ENCODE assay signal across 9 mouse cellular contexts in the genomic region with DNA sequence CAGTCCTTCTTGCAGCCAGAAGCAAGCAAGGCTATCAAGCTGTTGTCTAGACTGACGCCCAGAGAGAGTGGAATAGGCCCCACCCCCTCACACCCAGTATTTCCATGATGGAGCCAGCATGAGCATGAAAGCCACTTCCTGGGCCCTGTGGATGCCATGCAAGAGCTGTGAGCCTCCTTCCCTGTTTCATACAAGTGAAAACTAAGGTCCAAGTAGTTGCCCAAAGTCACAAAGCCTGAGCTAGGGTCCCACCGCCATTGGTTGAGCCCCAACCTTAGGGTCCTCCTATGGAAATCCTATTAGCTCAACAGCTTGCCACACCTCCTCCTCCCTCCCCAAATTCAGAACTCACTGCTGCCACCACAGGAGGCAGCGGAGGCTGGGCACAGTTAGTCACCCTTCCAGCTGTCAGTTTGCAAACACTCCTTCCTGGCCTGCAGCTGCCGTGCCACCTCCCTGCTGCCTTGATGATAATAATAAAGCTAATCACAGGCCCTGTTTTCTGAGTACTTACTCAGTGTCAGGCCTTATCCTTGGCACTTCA. TPM values are rescaled to one million over a fixed set of nuclear protein-coding genes. Genes with fewer than 3 reads are reported as not detected.
DNase-seq lines count a peak whose midpoint lies in the region; TF ChIP-seq lines count a peak whose summit lies in the region.
"Had no signal": no experiment of that assay in that cellular context is flagged by ENCODE, and none has a peak within 500 bp of the region (broad histone marks: within the 10 kb centered on the region; RNA-seq: fewer than 3 reads in every experiment).

No protein-coding gene starts in this region.

- H3K9ac ChIP-seq in MEL (ENCODE audit: control insufficient read depth, low read depth, low read length, poor library complexity, severe bottlenecking): no peak overlapping the region

- no peak; a peak in 1 of 4 replicates for TF ChIP-seq POLR2A in MEL (IDR thresholded peaks at IDR 0.05; ENCODE audit: control insufficient read depth in 1 of 2, insufficient read depth in 1 of 2, low read depth in 1 of 2, low read length in 2 of 2, poor library complexity in 1 of 2)

- peaks cover 61% of the 10 kb centered on the region for H3K79me2 ChIP-seq in MEL (ENCODE audit: control insufficient read depth, insufficient read depth, low read length, poor library complexity)

- no peak overlapping the region for H3K27ac ChIP-seq in MEL (ENCODE audit: control insufficient read depth, low read depth, low read length)

- no peak for TF ChIP-seq RAD21 in MEL (IDR thresholded peaks at IDR 0.05; ENCODE audit: low read depth, low read length)

- no peak overlapping the region for H3K4me3 ChIP-seq in MEL (ENCODE audit: control insufficient read depth in 1 of 2, insufficient read depth in 1 of 2, low read depth in 2 of 2, low read length in 2 of 2)

- TF ChIP-seq EP300 in MEL (IDR thresholded peaks at IDR 0.05; ENCODE audit: low read depth in 1 of 2, low read length in 2 of 2): no peak

- peaks cover 5 to 20% of the 10 kb centered on the region in 2 experiments; a peak in 3 of 4 replicates for H3K4me1 ChIP-seq in MEL (ENCODE audit: control insufficient read depth in 1 of 2, insufficient read depth in 2 of 2, low read length in 2 of 2)

- TF ChIP-seq CTCF in MEL (IDR thresholded peaks at IDR 0.05 in 2 of 3, conservative IDR thresholded peaks at IDR 0.05 in 1 of 3; ENCODE audit: control insufficient read depth in 1 of 3, insufficient read depth in 1 of 3, low read depth in 2 of 3, low read length in 3 of 3, poor library complexity in 1 of 3, severe bottlenecking in 1 of 3): peak in 2 of 3 experiments; percentile 4 to 17; a peak in 1 of 6 replicates

- no peaks in the 10 kb centered on the region for H3K9me3 ChIP-seq in MEL (replicated peaks; ENCODE audit: insufficient read depth, low read length)

- no peaks in the 10 kb centered on the region for H3K27me3 ChIP-seq in MEL (ENCODE audit: control insufficient read depth in 1 of 2, insufficient read depth in 2 of 2, low read length in 2 of 2)

- H3K36me3 ChIP-seq in MEL (ENCODE audit: control insufficient read depth in 1 of 2, insufficient read depth in 2 of 2, low read length in 2 of 2): peaks cover 19% of the 10 kb centered on the region in 2 experiments

- DNase-seq in layer of hippocampus, adult 11-12 months (ENCODE audit: low spot score): peak; percentile 55
- DNase-seq in layer of hippocampus, postnatal 25 days (ENCODE audit: extremely low spot score in 1 of 2, low spot score in 1 of 2): no peak
- DNase-seq in 3T3-L1 (ENCODE audit: low read depth, low spot score) (peak; percentile 68), MEL (ENCODE audit: low read depth, low spot score) (no peak)
- DNase-seq in lung, postnatal 36 days: peak; percentile 42
- no peak for DNase-seq in testis, postnatal 10 days (ENCODE audit: low spot score)
- DNase-seq in cerebellum, adult 11-12 months: no peak
- DNase-seq in urinary bladder, adult 2 months (ENCODE audit: low spot score): no peak
- DNase-seq: kidney, postnatal 25 days had no signal

TF ChIP-seq in MEL, 35 proteins besides CTCF, POLR2A, EP300 and RAD21:
- 0 out of 2 replicates have a peak, but pooled peaks have one; percentile 35 for TF ChIP-seq MXI1 (IDR thresholded peaks at IDR 0.05; ENCODE audit: low read depth, low read length)
- no peak for TF ChIP-seq ELF1 (IDR thresholded peaks at IDR 0.05; ENCODE audit: low read depth, low read length)

RNA-seq across cellular contexts. Expression of a gene that starts 13.0 kb away (rescaled TPM):
- not detected for total RNA-seq in layer of hippocampus, postnatal 25 days (2021)
- total RNA-seq in MEL (2012; rRNA removed): 0.08 TPM in 1 of 2 replicates, not detected in the other
- polyA plus RNA-seq in MEL (2012; ENCODE audit: insufficient read depth in 1 of 2, insufficient read length in 2 of 2, low read depth in 1 of 2, low replicate concordance in 2 of 2, missing spikeins in 1 of 2): under 1 TPM in 1 of 2 experiments, not detected in 1; 0.11 TPM
- 0.03 and 0.07 TPM in 2 replicates for polyA plus RNA-seq in urinary bladder, adult 2 months (2012; rRNA removed)

RNA-seq across cellular contexts. Expression of a gene that starts 19.9 kb away (rescaled TPM):
- total RNA-seq in layer of hippocampus, postnatal 25 days (2021): 10 to 100 TPM; 37.5 to 37.9 TPM
- 213 and 215 TPM in 2 replicates for total RNA-seq in MEL (2012; rRNA removed)
- polyA plus RNA-seq in MEL (2012; ENCODE audit: insufficient read depth in 1 of 2, insufficient read length in 2 of 2, low read depth in 1 of 2, low replicate concordance in 2 of 2, missing spikeins in 1 of 2): 100 to 1,000 TPM in 1 of 2 experiments, not detected in 1; 338 TPM
- polyA plus RNA-seq in urinary bladder, adult 2 months (2012; rRNA removed): 54.8 and 69.3 TPM in 2 replicates

RNA-seq across cellular contexts. Expression of a gene that starts 27.5 kb away (rescaled TPM):
- total RNA-seq in layer of hippocampus, postnatal 25 days (2021): 1 to 10 TPM; 2.7 to 3.0 TPM
- total RNA-seq in MEL (2012; rRNA removed): not detected in 2 replicates
- not detected for polyA plus RNA-seq in MEL (2012; ENCODE audit: insufficient read depth in 1 of 2, insufficient read length in 2 of 2, low read depth in 1 of 2, low replicate concordance in 2 of 2, missing spikeins in 1 of 2)
- not detected in 2 replicates for polyA plus RNA-seq in urinary bladder, adult 2 months (2012; rRNA removed)

RNA-seq across cellular contexts. Expression of a gene that starts 44.3 kb away (rescaled TPM):
- 10 to 100 TPM; 18.4 to 31.8 TPM for total RNA-seq in layer of hippocampus, postnatal 25 days (2021)
- 4.3 and 5.0 TPM in 2 replicates for total RNA-seq in MEL (2012; rRNA removed)
- 10 to 100 TPM in 1 of 2 experiments, not detected in 1; 11.9 TPM for polyA plus RNA-seq in MEL (2012; ENCODE audit: insufficient read depth in 1 of 2, insufficient read length in 2 of 2, low read depth in 1 of 2, low replicate concordance in 2 of 2, missing spikeins in 1 of 2)
- polyA plus RNA-seq in urinary bladder, adult 2 months (2012; rRNA removed): 32.4 and 38.8 TPM in 2 replicates

RNA-seq across cellular contexts. Expression of a gene that starts 50.0 kb away (rescaled TPM):
- not detected for total RNA-seq in layer of hippocampus, postnatal 25 days (2021)
- total RNA-seq in MEL (2012; rRNA removed): not detected in 2 replicates
- not detected for polyA plus RNA-seq in MEL (2012; ENCODE audit: insufficient read depth in 1 of 2, insufficient read length in 2 of 2, low read depth in 1 of 2, low replicate concordance in 2 of 2, missing spikeins in 1 of 2)
- polyA plus RNA-seq in urinary bladder, adult 2 months (2012; rRNA removed): not detected in 2 replicates

Comparison
In these comparisons a context has a peak if more than half of its experiments do, and no peak if none do; other contexts are left out.
1. DNase-seq: peak in layer of hippocampus, adult 11-12 months (single experiment), 3T3-L1 (single experiment) and lung, postnatal 36 days (single experiment); none in layer of hippocampus, postnatal 25 days (0 of 2), MEL (single experiment), testis, postnatal 10 days (single experiment), cerebellum, adult 11-12 months (single experiment) and urinary bladder, adult 2 months (single experiment).